Mouse (Mus musculus) testis, adult 2 months (tissue): ENCODE measurements around the gene Cfap69. TPM values are rescaled to one million over a fixed set of nuclear protein-coding genes. Genes with fewer than 3 reads are reported as not detected.

Experiments
- H3K27ac ChIP-seq: fragments of 200-500 bp; 2 replicates; pipeline ENCODE4 v1.5.1; 2012; ENCODE audit warnings: low read depth, low read length; ENCODE audit not compliant: control insufficient read depth, insufficient read depth
- H3K27me3 ChIP-seq: fragments of 200-500 bp; 2 replicates; pipeline ENCODE4 v1.6.1; 2012; ENCODE audit warnings: mild to moderate bottlenecking, low read length, moderate library complexity; ENCODE audit not compliant: control insufficient read depth, insufficient read depth
- H3K36me3 ChIP-seq: fragments of 200-500 bp; 2 replicates; pipeline ENCODE4 v1.6.1; 2012; ENCODE audit warnings: mild to moderate bottlenecking, low read length; ENCODE audit not compliant: control insufficient read depth, insufficient read depth
- H3K4me1 ChIP-seq: fragments of 200-500 bp; 2 replicates; pipeline ENCODE4 v1.6.1; 2012; ENCODE audit warnings: low read length; ENCODE audit not compliant: control insufficient read depth, insufficient read depth
- H3K4me3 ChIP-seq: fragments of 200-500 bp; 2 replicates; pipeline ENCODE4 v1.5.1; 2012; ENCODE audit warnings: low read depth, mild to moderate bottlenecking, low read length, moderate library complexity, mixed read lengths; ENCODE audit not compliant: control insufficient read depth
- CTCF ChIP-seq: fragments of 200-500 bp; IDR thresholded peaks from 2 replicates; pipeline ENCODE4 v1.5.1; 2012; ENCODE audit warnings: low read depth, mild to moderate bottlenecking, inconsistent platforms, low read length, moderate library complexity; ENCODE audit not compliant: control insufficient read depth, insufficient read depth, insufficient replicate concordance
- POLR2A ChIP-seq: fragments of 200-500 bp; IDR thresholded peaks from 2 replicates; pipeline ENCODE4 v1.6.1; 2012; ENCODE audit warnings: low read depth, mild to moderate bottlenecking, inconsistent platforms, low read length, moderate library complexity; ENCODE audit not compliant: control insufficient read depth
- polyA plus RNA-seq: library from polyadenylated mRNA; depleted of rRNA; stranded (reverse); fragments of >200 nt; gene quantifications from 2 replicates; pipeline ENCODE4 v1.2.3, GENCODE M21; 2012; rRNA removed

Gene Cfap69
- polyA plus RNA-seq, result 163 and 169 TPM in 2 replicates

DNA sequence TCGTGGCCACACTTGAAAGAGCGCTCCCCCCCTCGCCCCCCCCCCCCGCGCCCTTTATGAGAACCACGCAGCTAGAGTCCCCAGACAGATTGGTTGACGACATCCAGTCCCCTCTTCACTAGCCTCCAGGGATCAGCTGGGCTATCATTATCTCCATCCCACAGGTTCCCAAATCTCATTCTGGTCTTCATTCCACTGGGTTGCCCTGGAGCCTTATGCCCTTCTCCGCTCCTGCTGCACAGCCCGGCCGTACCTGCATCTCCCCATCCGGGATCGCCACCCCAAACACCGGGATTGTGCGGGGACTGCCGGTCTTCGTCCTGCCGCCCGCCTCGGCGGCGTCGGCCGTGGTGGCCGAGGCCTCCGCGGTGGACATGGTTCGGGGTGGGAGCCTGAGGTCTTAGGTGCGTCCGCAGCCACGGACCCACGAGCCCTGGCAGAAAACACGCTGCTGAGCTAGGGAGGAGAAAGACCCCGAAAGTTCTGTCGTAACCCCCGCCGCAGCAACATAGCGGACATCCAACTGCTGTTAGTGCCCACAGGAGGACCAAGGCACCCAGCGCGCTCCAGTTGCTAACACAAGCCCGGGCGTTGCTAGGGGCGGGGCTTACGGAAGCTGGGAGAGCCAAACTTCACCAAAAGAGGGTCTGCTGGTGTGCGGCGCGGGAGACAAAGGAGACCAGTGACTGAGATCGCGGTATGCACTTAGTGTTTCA lies at the start of gene Cfap69:
Gene Cfap69 (minus strand): TSS at position 585 of the 716 bp plus-strand sequence.
- no peaks in the 10 kb centered on the region for H3K27me3 ChIP-seq
- H3K36me3 ChIP-seq, result no peaks in the 10 kb centered on the region; the same call in 1 of the 2 replicates
- peak within 1 kb of the TSS; percentile 93 for H3K4me3 ChIP-seq
- peaks cover 2% of the 10 kb centered on the region; the same call in 1 of the 2 replicates for H3K4me1 ChIP-seq
- no peak for TF ChIP-seq CTCF
- peak; percentile 93; the same call in 1 of the 2 replicates for TF ChIP-seq POLR2A
- H3K27ac ChIP-seq, result peak within 1 kb of the TSS; percentile 92

DNA sequence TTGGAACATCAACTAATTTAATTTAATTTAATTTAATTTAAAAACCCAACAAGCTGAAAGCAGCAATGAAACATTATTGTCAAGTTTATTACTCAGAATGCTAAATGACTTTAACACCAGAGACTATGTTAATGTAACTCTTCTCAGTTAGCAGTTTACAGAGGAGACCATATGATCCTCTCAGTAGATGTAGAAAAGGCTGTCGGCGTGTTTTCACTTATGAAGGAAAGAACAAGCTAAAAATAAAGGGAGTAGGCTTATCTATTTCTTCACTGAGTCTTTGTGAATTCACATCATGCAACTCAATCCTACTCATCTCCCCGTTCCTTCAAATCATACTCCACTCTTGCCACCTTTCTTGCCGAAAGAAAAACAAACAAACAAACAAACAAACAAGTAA lies 47.0 kb upstream of the Cfap69 start:
- H3K4me1 ChIP-seq, result no peaks in the 10 kb centered on the region
- H3K27ac ChIP-seq, result no peak overlapping the region
- H3K4me3 ChIP-seq, result no peak overlapping the region
- H3K36me3 ChIP-seq, result no peaks in the 10 kb centered on the region
- no peaks in the 10 kb centered on the region for H3K27me3 ChIP-seq
- TF ChIP-seq POLR2A, result no peak
- no peak for TF ChIP-seq CTCF

DNA sequence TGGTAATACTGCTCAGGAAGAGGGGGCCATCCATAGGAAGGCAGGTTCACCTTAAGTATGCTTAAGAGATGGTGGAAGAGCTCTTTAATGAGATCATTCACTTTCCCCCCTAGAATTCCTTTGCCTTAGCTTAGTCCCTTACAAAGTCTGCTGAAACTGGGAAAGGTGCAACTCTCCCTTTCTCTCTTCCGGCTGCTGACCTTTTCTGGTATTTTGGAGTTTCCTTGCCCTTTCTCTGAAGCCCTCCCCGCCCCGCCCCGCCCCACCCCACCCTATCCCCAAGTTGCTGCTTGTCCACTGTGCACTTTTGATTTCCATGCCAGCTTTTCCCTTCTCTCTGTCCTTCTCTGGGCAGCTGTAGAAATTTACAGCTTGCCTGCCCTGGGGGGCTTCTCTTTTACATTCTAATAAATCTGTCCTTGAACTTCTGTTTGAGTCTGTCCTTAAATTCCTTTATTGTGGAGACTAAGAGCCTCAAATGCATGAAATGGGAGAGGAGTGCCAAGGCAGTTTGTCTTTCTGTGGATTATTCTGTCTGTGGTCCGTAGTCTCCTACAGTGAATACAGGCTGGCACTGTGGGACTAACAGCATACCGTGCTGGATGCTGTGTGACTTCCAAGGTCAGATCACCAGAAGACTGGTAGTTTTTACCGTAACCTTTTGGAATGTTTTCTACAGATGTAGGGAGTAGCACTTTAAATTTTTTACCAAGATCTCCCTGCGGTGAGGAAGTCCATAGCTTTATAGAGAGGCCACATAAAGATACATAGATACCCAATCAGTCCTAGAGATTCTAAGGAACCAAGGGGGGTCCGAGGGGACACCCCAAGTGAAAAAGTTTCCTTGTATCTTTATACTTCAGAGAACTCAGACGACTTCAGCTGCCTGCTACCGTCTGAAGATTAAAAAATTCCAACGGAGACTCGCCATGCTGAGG lies 43.6 kb upstream of the Cfap69 start:
- no peak overlapping the region for H3K27ac ChIP-seq
- H3K27me3 ChIP-seq, result no peaks in the 10 kb centered on the region
- TF ChIP-seq CTCF (no peak), POLR2A (no peak)
- no peak overlapping the region for H3K4me3 ChIP-seq
- no peaks in the 10 kb centered on the region for H3K36me3 ChIP-seq
- no peaks in the 10 kb centered on the region for H3K4me1 ChIP-seq

DNA sequence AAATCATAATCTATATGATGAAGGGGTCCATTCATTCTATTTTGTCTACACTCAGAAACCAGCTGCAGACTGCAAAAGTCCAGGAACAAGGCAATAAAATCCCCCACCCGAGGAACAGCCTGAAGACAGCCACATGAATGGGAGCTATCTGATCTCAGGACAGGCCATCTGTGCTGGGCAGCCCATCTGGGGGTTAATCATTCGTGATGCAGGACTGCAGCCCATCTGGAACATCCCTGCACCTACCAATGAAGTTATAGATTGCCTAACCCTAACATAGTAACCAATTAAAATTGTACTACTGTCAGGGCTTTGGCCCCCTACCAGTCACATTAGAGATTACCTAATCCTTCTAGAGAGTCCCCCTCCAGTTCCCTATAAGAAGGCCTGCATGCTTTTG lies 41.0 kb upstream of the Cfap69 start:
- H3K4me1 ChIP-seq, result no peaks in the 10 kb centered on the region
- no peak overlapping the region for H3K27ac ChIP-seq
- no peaks in the 10 kb centered on the region for H3K36me3 ChIP-seq
- H3K27me3 ChIP-seq, result no peaks in the 10 kb centered on the region
- no peak overlapping the region for H3K4me3 ChIP-seq
- no peak for TF ChIP-seq CTCF
- no peak for TF ChIP-seq POLR2A

DNA sequence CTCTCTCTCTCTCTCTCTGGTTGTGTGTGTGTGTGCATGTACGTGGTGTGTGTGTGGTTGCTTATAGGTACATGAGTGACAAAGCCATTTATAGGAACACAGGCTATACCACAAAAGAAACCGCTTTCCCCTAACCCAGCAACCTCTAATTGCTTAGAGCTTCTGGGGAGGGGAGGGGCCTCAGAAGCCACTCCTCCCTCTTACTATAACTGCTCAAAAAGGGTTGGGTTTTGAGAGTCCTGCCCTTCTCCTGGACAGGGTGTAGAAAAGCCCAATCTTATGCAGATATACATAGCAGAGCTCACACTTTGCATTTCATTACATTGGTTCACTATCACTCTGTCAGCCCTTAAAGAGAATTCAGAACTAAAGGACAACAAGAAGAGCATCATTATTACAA lies 36.3 kb upstream of the Cfap69 start:
- no peak for TF ChIP-seq CTCF
- Histone ChIP-seq H3K27ac (no peak overlapping the region), H3K4me1 (no peaks in the 10 kb centered on the region), H3K27me3 (no peaks in the 10 kb centered on the region), H3K4me3 (no peak overlapping the region), H3K36me3 (no peaks in the 10 kb centered on the region)

DNA sequence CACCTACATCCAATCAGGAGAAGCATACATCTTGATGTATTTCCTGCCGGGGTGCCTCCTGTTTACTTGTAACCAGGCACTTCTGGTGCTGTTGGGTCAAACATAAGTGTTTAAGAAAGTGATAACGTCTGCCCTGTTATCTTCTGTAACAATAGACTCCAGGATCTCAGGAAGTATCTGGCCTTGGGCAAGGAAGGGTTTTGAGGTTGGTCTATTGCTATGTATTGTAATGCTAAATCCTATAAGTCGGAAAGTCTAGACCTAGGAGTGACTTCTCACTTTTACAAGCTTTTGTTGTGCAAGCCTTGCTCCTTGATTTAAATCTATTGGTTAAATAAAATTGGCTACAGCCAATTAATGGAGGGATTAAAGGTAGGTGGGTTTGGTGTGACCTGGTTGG lies 34.8 kb upstream of the Cfap69 start:
- no peaks in the 10 kb centered on the region; the same call in none of the 2 replicates for H3K4me1 ChIP-seq
- no peaks in the 10 kb centered on the region for H3K36me3 ChIP-seq
- H3K27ac ChIP-seq, result no peak overlapping the region
- TF ChIP-seq CTCF (no peak), POLR2A (no peak)
- H3K27me3 ChIP-seq, result no peaks in the 10 kb centered on the region
- no peak overlapping the region for H3K4me3 ChIP-seq

DNA sequence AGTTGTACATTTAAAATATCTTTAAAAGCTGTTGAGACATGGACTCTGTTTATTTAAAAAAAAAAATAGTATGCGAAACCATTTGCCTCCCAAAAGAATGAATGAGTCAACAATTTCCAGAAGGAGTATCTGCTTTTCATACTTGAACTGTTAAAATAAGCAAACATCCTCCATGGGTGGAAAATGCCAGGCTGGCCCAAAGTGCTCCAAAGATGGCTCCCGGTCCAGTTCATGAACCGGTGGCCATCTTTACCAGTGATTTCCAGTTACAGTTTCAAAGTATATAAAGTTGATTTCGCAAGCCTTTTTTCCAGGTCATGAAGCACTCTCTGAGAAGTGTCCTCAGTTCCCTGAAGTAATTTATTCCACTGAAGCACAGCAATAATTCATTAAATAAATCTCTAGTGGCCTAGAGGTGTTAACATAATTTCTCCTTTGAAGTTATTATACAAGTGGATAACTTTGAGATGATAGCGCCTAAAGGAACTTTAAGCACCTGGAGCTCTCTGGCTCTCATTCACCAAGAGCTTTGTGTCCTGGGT lies 31.4 kb upstream of the Cfap69 start:
- Histone ChIP-seq H3K4me1 (no peaks in the 10 kb centered on the region; the same call in none of the 2 replicates), H3K36me3 (no peaks in the 10 kb centered on the region), H3K27ac (no peak overlapping the region), H3K4me3 (no peak overlapping the region), H3K27me3 (no peaks in the 10 kb centered on the region)
- TF ChIP-seq CTCF, result no peak
- no peak for TF ChIP-seq POLR2A
